Mouse (Mus musculus) embryonic fibroblast, embryonic 13.5 days (primary cell): ENCODE data around the gene Itgb8. TPM values are rescaled to one million over a fixed set of nuclear protein-coding genes. Genes with fewer than 3 reads are reported as not detected.

Experiments
- H3K27ac ChIP-seq: 2 replicates; pipeline ENCODE4 v1.5.1; 2012; ENCODE audit warnings: low read length, control low read depth, inconsistent platforms; ENCODE audit not compliant: insufficient read depth
- H3K4me1 ChIP-seq: 2 replicates; pipeline ENCODE4 v1.6.1; 2011; ENCODE audit warnings: low read length; ENCODE audit not compliant: control insufficient read depth, insufficient read depth
- H3K4me3 ChIP-seq: 2 replicates; pipeline ENCODE4 v1.5.1; 2011; ENCODE audit warnings: mild to moderate bottlenecking, control low read depth, low read length; ENCODE audit not compliant: insufficient read depth
- CTCF ChIP-seq: IDR thresholded peaks from 2 replicates; pipeline ENCODE4 v1.5.1; 2011; ENCODE audit warnings: mild to moderate bottlenecking, control low read depth, low read length, moderate library complexity, borderline replicate concordance; ENCODE audit not compliant: insufficient read depth
- POLR2A ChIP-seq: IDR thresholded peaks from 2 replicates; pipeline ENCODE4 v1.6.1; 2011; ENCODE audit warnings: low read depth, mild to moderate bottlenecking, control low read depth, low read length, moderate library complexity
- polyA plus RNA-seq: library from polyadenylated mRNA; stranded (reverse); fragments of >200 nt; gene quantifications from 2 replicates; pipeline ENCODE4 v1.2.4, GENCODE M21; 2011; ENCODE audit warnings: low read depth; ENCODE audit not compliant: missing spikeins, insufficient read length

Gene Itgb8
- polyA plus RNA-seq, 1 experiment, result 4.8 TPM

DNA sequence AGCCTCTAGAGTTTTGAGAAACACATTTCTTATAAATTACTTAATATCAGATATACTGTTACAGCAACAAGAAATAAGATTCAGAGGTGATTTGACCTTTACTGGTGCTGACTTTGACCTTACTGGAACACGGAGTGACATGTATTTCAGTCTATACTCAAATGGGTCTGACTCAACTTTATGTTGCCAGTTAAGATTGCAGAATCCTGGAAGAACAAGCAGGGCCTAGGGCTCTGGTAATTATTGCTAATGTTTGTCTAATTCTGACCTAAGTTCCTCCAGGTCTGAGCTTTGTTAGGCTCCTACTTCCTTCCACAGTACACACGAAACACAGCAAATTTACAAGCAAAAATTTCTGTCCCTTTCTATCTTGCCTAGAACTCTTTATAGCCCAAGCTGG, 28.0 kb downstream of the Itgb8 start:
- H3K4me1 ChIP-seq, result no peaks in the 10 kb centered on the region
- H3K4me3 ChIP-seq, result no peak overlapping the region
- H3K27ac ChIP-seq, result no peak overlapping the region
- TF ChIP-seq CTCF, result no peak
- no peak for TF ChIP-seq POLR2A

DNA sequence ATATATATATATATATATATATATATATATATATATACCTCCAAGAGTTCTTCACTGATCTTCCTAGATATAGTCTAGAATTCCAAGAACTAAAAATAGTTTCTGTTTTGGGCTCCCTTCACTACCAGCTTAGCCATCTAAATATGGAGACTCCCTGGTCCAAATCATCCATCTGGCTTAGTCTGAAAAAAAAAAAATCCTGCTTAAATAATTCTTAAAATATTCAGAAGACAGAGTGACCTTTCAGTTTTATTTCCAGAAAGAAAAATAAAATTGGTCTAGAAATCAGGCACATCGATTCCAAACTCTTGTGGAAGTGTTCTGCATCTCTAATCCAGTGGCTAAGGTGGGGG, 28.6 kb downstream of the Itgb8 start:
- no peak overlapping the region for H3K27ac ChIP-seq
- TF ChIP-seq CTCF, result no peak
- no peak for TF ChIP-seq POLR2A
- no peaks in the 10 kb centered on the region for H3K4me1 ChIP-seq
- no peak overlapping the region for H3K4me3 ChIP-seq

GRCm38 (mm10) chr12:119209384-119210072, 29.1 kb downstream of the Itgb8 start:
- Histone ChIP-seq H3K4me1 (no peaks in the 10 kb centered on the region), H3K4me3 (no peak overlapping the region), H3K27ac (no peak overlapping the region)
- TF ChIP-seq POLR2A (no peak), CTCF (no peak)

- H3K4me1 ChIP-seq, result no peaks in the 10 kb centered on the region
- H3K27ac ChIP-seq, result no peak overlapping the region
- no peak overlapping the region for H3K4me3 ChIP-seq
- no peak for TF ChIP-seq CTCF
- no peak for TF ChIP-seq POLR2A
Observed at GRCm38 (mm10) chr12:119207464-119207801, 31.2 kb downstream of the Itgb8 start.

DNA sequence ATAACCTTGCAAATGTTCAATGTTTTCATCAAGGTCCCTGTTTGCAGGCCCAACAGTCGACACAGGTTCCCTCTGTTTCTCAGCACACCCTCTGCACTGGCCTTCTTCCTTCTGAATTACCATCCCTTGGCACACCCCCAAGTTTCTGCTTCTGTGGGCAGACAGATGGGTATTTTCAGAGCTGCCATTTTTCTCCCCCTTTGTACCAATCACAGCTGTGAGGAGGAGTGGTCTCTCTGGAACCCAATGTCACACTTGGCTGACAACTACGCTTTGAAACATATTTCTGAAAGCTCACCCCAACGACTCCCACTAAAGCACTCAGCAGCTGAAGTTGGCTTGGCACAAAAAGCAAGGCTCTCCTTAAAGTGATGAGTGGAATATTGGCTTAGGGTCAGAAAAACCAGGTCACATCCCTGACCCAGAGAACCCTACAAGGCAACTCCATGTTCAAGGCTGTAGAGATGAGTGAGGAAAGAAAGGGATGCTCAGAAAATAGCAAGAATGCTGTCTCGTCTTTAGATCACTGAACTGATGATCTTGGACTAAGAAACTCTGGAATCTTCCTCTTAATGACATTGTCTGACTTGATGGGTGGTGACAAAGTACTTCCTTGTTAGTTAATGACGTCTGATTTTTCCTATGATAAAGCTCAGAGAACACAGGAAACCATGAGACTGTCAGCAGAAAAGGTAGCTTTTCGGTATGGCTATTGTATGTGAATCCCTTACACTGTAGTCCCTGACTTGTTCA, 31.7 kb downstream of the Itgb8 start:
- no peak overlapping the region for H3K27ac ChIP-seq
- H3K4me3 ChIP-seq, result no peak overlapping the region
- TF ChIP-seq POLR2A (no peak), CTCF (no peak)
- no peaks in the 10 kb centered on the region for H3K4me1 ChIP-seq

- H3K4me1 ChIP-seq, result no peaks in the 10 kb centered on the region
- H3K4me3 ChIP-seq, result no peak overlapping the region
- H3K27ac ChIP-seq, result no peak overlapping the region
- TF ChIP-seq CTCF, result no peak
- TF ChIP-seq POLR2A, result no peak
Observed at GRCm38 (mm10) chr12:119204411-119204810, 34.2 kb downstream of the Itgb8 start.

GRCm38 (mm10) chr12:119202766-119203165, 35.8 kb downstream of the Itgb8 start:
- H3K27ac ChIP-seq, result no peak overlapping the region
- H3K4me3 ChIP-seq, result no peak overlapping the region
- TF ChIP-seq POLR2A (no peak), CTCF (no peak)
- no peaks in the 10 kb centered on the region for H3K4me1 ChIP-seq

- Histone ChIP-seq H3K4me1 (no peaks in the 10 kb centered on the region), H3K27ac (no peak overlapping the region), H3K4me3 (no peak overlapping the region)
- TF ChIP-seq CTCF, result no peak
Observed at GRCm38 (mm10) chr12:119195145-119195544, 43.5 kb downstream of the Itgb8 start.

- Histone ChIP-seq H3K4me1 (no peaks in the 10 kb centered on the region), H3K4me3 (no peak overlapping the region), H3K27ac (no peak overlapping the region)
- TF ChIP-seq CTCF (no peak), POLR2A (no peak)
Observed at GRCm38 (mm10) chr12:119189814-119190213, 48.8 kb downstream of the Itgb8 start.

GRCm38 (mm10) chr12:119185441-119185840, 53.2 kb downstream of the Itgb8 start:
- H3K4me3 ChIP-seq, result no peak overlapping the region
- H3K4me1 ChIP-seq, result no peaks in the 10 kb centered on the region
- no peak overlapping the region for H3K27ac ChIP-seq
- TF ChIP-seq CTCF (no peak), POLR2A (no peak)
